Mouse (Mus musculus) limb, embryonic 12.5 days (tissue): Measurements from ENCODE around the gene B4galt2. TPM values are rescaled to one million over a fixed set of nuclear protein-coding genes. Genes with fewer than 3 reads are reported as not detected.
A peak's percentile ranks its signal among the peaks of the same experiment; 100 is the strongest.

Experiments used
- ATAC-seq: fragments of 200-750 bp; cut with Nextera tagmentation; 2 replicates; pipeline ENCODE4 v1.8.0; 2017; ENCODE audit warnings: low read depth, moderate TSS enrichment; ENCODE audit not compliant: insufficient number of reproducible peaks, insufficient read depth, low FRiP score, low TSS enrichment
- H3K27ac ChIP-seq: fragments of 300-500 bp; sonication (generic); 2 replicates; pipeline ENCODE4 v1.5.1; 2016; ENCODE audit warnings: mild to moderate bottlenecking, moderate library complexity
- H3K27me3 ChIP-seq: fragments of 300-500 bp; sonication (generic); 2 replicates; pipeline ENCODE4 v1.6.1; 2016; ENCODE audit warnings: mild to moderate bottlenecking, moderate library complexity
- H3K36me3 ChIP-seq: fragments of 300-500 bp; sonication (generic); 2 replicates; pipeline ENCODE4 v1.6.1; 2016; ENCODE audit warnings: mild to moderate bottlenecking, moderate library complexity
- H3K4me1 ChIP-seq: fragments of 300-500 bp; sonication (generic); replicated peaks from 2 replicates; pipeline ENCODE4 v1.6.1; 2016
- H3K4me2 ChIP-seq: fragments of 300-500 bp; sonication (generic); 2 replicates; pipeline ENCODE4 v1.6.1; 2016; ENCODE audit warnings: mild to moderate bottlenecking, moderate library complexity
- H3K4me3 ChIP-seq: fragments of 300-500 bp; sonication (generic); replicated peaks from 2 replicates; pipeline ENCODE4 v1.5.1; 2016; ENCODE audit warnings: mild to moderate bottlenecking
- H3K9ac ChIP-seq: fragments of 300-500 bp; sonication (generic); replicated peaks from 2 replicates; pipeline ENCODE4 v1.6.1; 2016; ENCODE audit warnings: mild to moderate bottlenecking, moderate library complexity
- H3K9me3 ChIP-seq: fragments of 300-500 bp; sonication (generic); 2 replicates; pipeline ENCODE4 v1.6.1; 2016; ENCODE audit warnings: mild to moderate bottlenecking, moderate library complexity
- WGBS: fragments of 180-500 bp; shearing (Covaris S2); methylation state at CpG from one replicate; pipeline ENCODE4 v1.1.7; 2016; 5-methylcytosine and 5-hydroxymethylcytosine counted together
- polyA plus RNA-seq: library from polyadenylated mRNA; unstranded; fragments of >200 nt; fragmentation: Nextera tagmentation; extraction: Ambion mirVana; gene quantifications from 2 replicates; pipeline ENCODE4 v1.2.1, GENCODE M21; 2016

Gene B4galt2
- polyA plus RNA-seq, 1 experiment from 2014 or later: 36.4 TPM

- Histone ChIP-seq H3K4me3 (no peak overlapping the region), H3K4me2 (no peak overlapping the region), H3K36me3 (peaks cover 89% of the 10 kb centered on the region), H3K9ac (no peak overlapping the region), H3K9me3 (no peaks in the 10 kb centered on the region), H3K27me3 (no peaks in the 10 kb centered on the region), H3K27ac (no peak overlapping the region), H3K4me1 (peaks cover 4% of the 10 kb centered on the region; the same call in 1 of the 2 replicates)
- WGBS: 94% methylated on average over 8 of the region's 8 CpGs
- no peak for ATAC-seq
These were observed 21.5 kb upstream of the B4galt2 start for GRCm38 (mm10) chr4:117904761-117905160.

DNA sequence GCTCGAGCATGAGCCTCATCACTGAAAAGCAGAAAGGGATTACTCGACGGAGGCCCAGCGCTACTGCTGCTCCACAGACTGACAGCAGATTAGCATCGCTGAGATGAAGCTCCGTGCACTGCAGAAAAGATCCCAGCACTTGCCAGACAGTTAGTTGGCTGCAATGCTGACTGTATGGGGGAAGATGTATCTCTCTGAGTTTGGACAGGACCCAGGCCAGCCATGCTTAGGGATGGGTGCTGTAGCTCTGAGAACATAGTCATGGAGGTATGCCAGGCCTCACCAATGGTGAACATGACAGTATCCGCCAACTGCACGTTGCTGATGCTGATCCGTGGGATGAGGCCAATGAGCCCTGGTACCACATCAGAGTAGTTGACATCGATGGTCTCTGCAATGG is 20.8 kb upstream of the B4galt2 start:
- no peak for ATAC-seq
- WGBS: 95% methylated on average over 10 of the region's 10 CpGs
- Histone ChIP-seq H3K9ac (no peak overlapping the region), H3K4me1 (peaks cover 4% of the 10 kb centered on the region; the same call in 1 of the 2 replicates), H3K36me3 (peaks cover 92% of the 10 kb centered on the region), H3K9me3 (no peaks in the 10 kb centered on the region), H3K4me3 (no peak overlapping the region), H3K27ac (no peak overlapping the region), H3K4me2 (no peak overlapping the region), H3K27me3 (no peaks in the 10 kb centered on the region)

DNA sequence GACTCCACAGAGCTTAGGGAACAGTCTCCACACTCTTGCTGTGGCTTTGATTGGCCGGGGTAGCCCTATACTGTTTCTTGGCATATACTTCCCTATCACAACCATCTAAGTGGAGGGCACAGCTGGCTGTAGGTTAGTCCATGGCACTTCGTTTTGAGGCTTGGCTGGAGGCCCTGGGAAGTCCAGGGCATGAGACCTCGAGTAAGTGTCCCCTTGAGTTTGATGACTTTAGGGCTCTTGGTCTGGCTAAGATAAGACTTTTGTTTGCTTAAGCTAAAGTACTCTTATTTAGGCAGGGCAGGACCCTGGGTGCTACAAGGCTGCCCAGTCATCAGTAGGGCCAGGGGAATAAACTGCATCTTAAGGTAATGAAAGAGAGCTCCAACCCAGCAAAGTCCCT is 14.8 kb upstream of the B4galt2 start:
- 71% methylated on average over 3 of the region's 3 CpGs for WGBS
- H3K36me3 ChIP-seq: peaks cover 94% of the 10 kb centered on the region
- H3K9me3 ChIP-seq: no peaks in the 10 kb centered on the region
- no peak overlapping the region for H3K4me2 ChIP-seq
- H3K27me3 ChIP-seq: no peaks in the 10 kb centered on the region
- H3K27ac ChIP-seq: no peak overlapping the region
- H3K4me1 ChIP-seq: no peaks in the 10 kb centered on the region
- H3K4me3 ChIP-seq: no peak overlapping the region
- H3K9ac ChIP-seq: no peak overlapping the region
- ATAC-seq: no peak

DNA sequence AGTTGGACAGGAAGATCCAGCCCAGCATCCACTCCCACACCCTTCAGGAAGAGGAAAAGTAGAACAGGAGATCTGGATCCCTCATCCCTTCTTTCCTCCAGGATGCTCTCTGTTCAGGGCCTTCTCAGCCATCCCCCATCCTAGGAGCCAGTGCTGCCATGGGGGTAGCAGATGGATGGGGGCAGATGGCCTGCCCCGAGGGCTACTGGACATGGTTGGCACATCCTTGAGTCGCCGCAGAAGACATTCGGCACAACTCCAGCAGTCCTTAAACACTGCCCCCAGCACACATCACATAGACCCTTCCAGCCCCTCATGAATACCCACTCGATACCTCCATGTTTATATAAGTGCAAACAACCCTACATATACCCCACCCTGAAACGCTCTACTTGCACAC is 12.7 kb upstream of the B4galt2 start:
- H3K4me3 ChIP-seq: no peak overlapping the region
- ATAC-seq: no peak
- H3K36me3 ChIP-seq: peaks cover 73% of the 10 kb centered on the region
- H3K4me1 ChIP-seq: peaks cover 7% of the 10 kb centered on the region
- no peaks in the 10 kb centered on the region for H3K27me3 ChIP-seq
- no peak overlapping the region for H3K9ac ChIP-seq
- WGBS: 95% methylated on average over 6 of the region's 6 CpGs
- no peaks in the 10 kb centered on the region for H3K9me3 ChIP-seq
- H3K4me2 ChIP-seq: no peak overlapping the region
- H3K27ac ChIP-seq: no peak overlapping the region

GRCm38 (mm10) chr4:117895339-117895738 is 12.1 kb upstream of the B4galt2 start:
- no peak overlapping the region for H3K4me3 ChIP-seq
- peaks cover 12% of the 10 kb centered on the region for H3K4me1 ChIP-seq
- no peak for ATAC-seq
- no peak overlapping the region for H3K4me2 ChIP-seq
- H3K27ac ChIP-seq: no peak overlapping the region
- H3K9ac ChIP-seq: no peak overlapping the region
- H3K36me3 ChIP-seq: peaks cover 66% of the 10 kb centered on the region
- no peaks in the 10 kb centered on the region for H3K9me3 ChIP-seq
- 78% methylated on average over 7 of the region's 7 CpGs for WGBS
- no peaks in the 10 kb centered on the region for H3K27me3 ChIP-seq

- 89% methylated on average over 8 of the region's 8 CpGs for WGBS
- peaks cover 65% of the 10 kb centered on the region for H3K36me3 ChIP-seq
- H3K9me3 ChIP-seq: no peaks in the 10 kb centered on the region
- no peak overlapping the region for H3K9ac ChIP-seq
- H3K4me2 ChIP-seq: no peak overlapping the region
- ATAC-seq: no peak
- H3K4me3 ChIP-seq: no peak overlapping the region
- H3K4me1 ChIP-seq: peaks cover 12% of the 10 kb centered on the region
- no peak overlapping the region for H3K27ac ChIP-seq
- H3K27me3 ChIP-seq: no peaks in the 10 kb centered on the region
These were observed 11.3 kb upstream of the B4galt2 start for GRCm38 (mm10) chr4:117894601-117895000.

GRCm38 (mm10) chr4:117893376-117893775 is 10.1 kb upstream of the B4galt2 start:
- Histone ChIP-seq H3K4me2 (no peak overlapping the region), H3K4me3 (no peak overlapping the region), H3K27ac (no peak overlapping the region), H3K9me3 (no peaks in the 10 kb centered on the region), H3K36me3 (peaks cover 61% of the 10 kb centered on the region), H3K27me3 (no peaks in the 10 kb centered on the region), H3K4me1 (peaks cover 12% of the 10 kb centered on the region), H3K9ac (no peak overlapping the region)
- 23% methylated on average over 9 of the region's 9 CpGs for WGBS
- no peak for ATAC-seq

- no peaks in the 10 kb centered on the region for H3K27me3 ChIP-seq
- peak within 1 kb of the TSS; percentile 85 for H3K4me2 ChIP-seq
- peaks cover 14% of the 10 kb centered on the region for H3K4me1 ChIP-seq
- under 1% methylated on average over 21 of the region's 21 CpGs for WGBS
- peak; percentile 78 for ATAC-seq
- no peaks in the 10 kb centered on the region for H3K9me3 ChIP-seq
- peak within 1 kb of the TSS; percentile 62 for H3K9ac ChIP-seq
- peak within 1 kb of the TSS; percentile 77 for H3K4me3 ChIP-seq
- H3K27ac ChIP-seq: no peak within 1 kb of the TSS
- H3K36me3 ChIP-seq: peaks cover 45% of the 10 kb centered on the region
These were observed 8.5 kb upstream of the B4galt2 start, which contains the start of gene Dph2 for GRCm38 (mm10) chr4:117891738-117892161. Gene Dph2, minus strand, starts transcription at chr4:117892032.

DNA sequence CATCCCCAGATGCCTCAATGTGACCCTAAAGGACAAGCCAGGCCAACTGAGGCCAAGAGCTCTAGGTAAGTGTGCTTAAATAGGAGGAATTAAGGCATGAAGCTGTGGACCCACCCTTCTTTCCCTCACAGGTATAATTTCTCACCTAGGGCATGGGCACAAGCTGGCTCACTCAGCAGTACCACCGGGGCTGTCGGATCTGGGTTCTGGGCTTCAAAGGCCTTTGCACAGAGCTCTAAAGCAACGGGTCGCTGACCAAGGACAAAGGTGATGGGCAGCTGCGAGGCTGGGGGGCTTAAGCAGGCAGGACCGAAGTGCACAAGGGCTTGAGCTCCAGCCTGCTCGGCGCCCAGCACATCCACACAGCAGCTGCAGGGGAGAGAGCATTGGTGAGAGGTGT is 7.5 kb upstream of the B4galt2 start:
- Histone ChIP-seq H3K4me2 (peak overlapping the region; percentile 85), H3K4me3 (peak overlapping the region; percentile 77), H3K9me3 (no peaks in the 10 kb centered on the region)

DNA sequence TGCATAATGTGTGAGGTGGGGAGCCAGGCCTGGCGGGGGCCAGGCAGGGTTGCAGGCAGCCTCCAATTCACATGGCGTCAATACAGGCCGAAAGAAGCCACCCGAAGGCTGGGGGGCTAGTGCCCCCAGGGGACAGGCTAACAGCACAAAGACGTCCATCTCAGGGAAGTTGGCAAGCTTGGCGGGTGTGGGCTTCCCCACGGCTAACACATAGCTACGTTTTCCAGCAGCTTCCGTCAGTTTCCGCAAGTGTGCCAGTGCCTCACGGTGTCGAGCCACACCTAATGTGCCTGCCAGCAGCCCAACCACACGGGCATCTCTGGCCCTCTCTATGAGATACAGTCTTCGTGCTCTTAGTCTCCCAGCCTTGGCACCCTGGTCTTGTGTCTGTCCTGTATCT is 6.7 kb upstream of the B4galt2 start:
- H3K9ac ChIP-seq: no peak overlapping the region
- H3K27me3 ChIP-seq: no peaks in the 10 kb centered on the region
- no peak overlapping the region for H3K4me2 ChIP-seq
- H3K4me3 ChIP-seq: no peak overlapping the region
- peaks cover 35% of the 10 kb centered on the region for H3K36me3 ChIP-seq
- H3K4me1 ChIP-seq: peaks cover 24% of the 10 kb centered on the region
- H3K9me3 ChIP-seq: no peaks in the 10 kb centered on the region
- no peak overlapping the region for H3K27ac ChIP-seq
- 88% methylated on average over 14 of the region's 14 CpGs for WGBS
- no peak for ATAC-seq

More for the DNA sequence above, 7.5 kb upstream of the B4galt2 start:
- Histone ChIP-seq H3K27me3 (no peaks in the 10 kb centered on the region), H3K9ac (0 out of 2 replicates have a peak overlapping the region, but pooled peaks have one; percentile 62), H3K4me1 (peaks cover 24% of the 10 kb centered on the region), H3K27ac (no peak overlapping the region), H3K36me3 (peaks cover 35% of the 10 kb centered on the region)
- ATAC-seq: no peak
- WGBS: 86% methylated on average over 8 of the region's 8 CpGs

DNA sequence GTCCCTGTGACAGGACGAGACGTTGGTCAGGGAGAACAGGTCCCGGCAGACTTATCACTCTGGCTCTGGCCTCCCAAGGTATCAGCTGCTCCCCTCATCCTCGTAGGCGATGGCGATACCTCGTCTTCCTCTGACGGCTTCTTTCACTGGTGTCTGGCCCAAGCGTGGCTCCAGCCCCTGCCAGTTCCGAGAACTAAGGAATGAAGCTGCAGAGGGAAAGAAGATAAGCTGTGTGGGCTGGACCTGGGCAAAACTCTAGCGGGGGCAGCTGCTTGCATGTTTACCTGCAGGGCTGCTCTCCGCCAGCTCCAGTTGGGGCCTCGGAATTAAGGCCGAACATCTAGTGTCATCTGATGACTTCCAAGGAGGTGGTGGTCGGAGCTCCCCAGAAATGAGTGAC is 6.2 kb upstream of the B4galt2 start:
- Histone ChIP-seq H3K4me3 (no peak overlapping the region), H3K9me3 (no peaks in the 10 kb centered on the region), H3K36me3 (peaks cover 35% of the 10 kb centered on the region), H3K27ac (no peak overlapping the region), H3K9ac (no peak overlapping the region), H3K27me3 (no peaks in the 10 kb centered on the region), H3K4me1 (peaks cover 24% of the 10 kb centered on the region), H3K4me2 (no peak overlapping the region)
- 91% methylated on average over 15 of the region's 15 CpGs for WGBS
- no peak for ATAC-seq

GRCm38 (mm10) chr4:117887920-117888319 is 4.6 kb upstream of the B4galt2 start:
- no peak overlapping the region for H3K9ac ChIP-seq
- no peaks in the 10 kb centered on the region for H3K27me3 ChIP-seq
- H3K27ac ChIP-seq: no peak overlapping the region
- peaks cover 32% of the 10 kb centered on the region for H3K36me3 ChIP-seq
- no peak overlapping the region; the same call in 1 of the 2 replicates for H3K4me3 ChIP-seq
- no peak for ATAC-seq
- no peaks in the 10 kb centered on the region for H3K9me3 ChIP-seq
- 72% methylated on average over 2 of the region's 2 CpGs for WGBS
- peak overlapping the region; percentile 90 for H3K4me2 ChIP-seq
- H3K4me1 ChIP-seq: peaks cover 33% of the 10 kb centered on the region
